Mouse (Mus musculus) kidney, adult 2 months (tissue): ENCODE results near the gene Wfdc8.

Experiments used
- CTCF ChIP-seq: fragments of 200-500 bp; conservative IDR thresholded peaks from 2 replicates; pipeline ENCODE4 v1.5.1; 2011; ENCODE audit warnings: low read depth, mild to moderate bottlenecking, control low read depth, low read length, moderate library complexity, mixed read lengths; ENCODE audit not compliant: insufficient read depth, insufficient read length
- POLR2A ChIP-seq: fragments of 200-500 bp; IDR thresholded peaks from one replicate; pipeline ENCODE4 v1.6.1; 2011; ENCODE audit warnings: low read depth, low read length, control low read depth

DNA sequence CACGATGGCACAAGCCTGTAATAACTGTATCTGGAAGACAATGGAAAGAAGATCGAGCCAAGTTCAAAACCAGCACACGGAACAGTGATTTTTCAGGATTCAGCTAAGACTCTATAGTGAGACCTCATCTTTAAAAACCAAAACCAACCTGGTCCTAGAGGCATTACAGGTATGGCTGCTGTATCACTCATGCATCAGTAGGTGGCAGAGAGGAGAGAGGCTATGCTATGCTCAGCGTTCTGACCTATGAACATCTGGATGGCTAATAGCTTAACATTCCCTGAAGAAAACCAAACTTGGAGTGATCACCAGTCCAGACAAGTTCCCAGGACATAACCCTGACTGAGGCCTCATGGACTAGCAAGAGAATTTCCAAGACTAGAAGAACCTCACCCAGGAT, 8.3 kb upstream of the Wfdc8 start:
- TF ChIP-seq CTCF (no peak; the same call in 1 of the 2 replicates), POLR2A (no peak)
